Mouse (Mus musculus): ENCODE measurements around the gene Pea15a. TPM values are rescaled to one million over a fixed set of nuclear protein-coding genes. Genes with fewer than 3 reads are reported as not detected.

The Pea15a gene
- total and polyA plus RNA-seq, 3 experiments, result 15.6 to 50.6 (median 23.7) TPM

DNA sequence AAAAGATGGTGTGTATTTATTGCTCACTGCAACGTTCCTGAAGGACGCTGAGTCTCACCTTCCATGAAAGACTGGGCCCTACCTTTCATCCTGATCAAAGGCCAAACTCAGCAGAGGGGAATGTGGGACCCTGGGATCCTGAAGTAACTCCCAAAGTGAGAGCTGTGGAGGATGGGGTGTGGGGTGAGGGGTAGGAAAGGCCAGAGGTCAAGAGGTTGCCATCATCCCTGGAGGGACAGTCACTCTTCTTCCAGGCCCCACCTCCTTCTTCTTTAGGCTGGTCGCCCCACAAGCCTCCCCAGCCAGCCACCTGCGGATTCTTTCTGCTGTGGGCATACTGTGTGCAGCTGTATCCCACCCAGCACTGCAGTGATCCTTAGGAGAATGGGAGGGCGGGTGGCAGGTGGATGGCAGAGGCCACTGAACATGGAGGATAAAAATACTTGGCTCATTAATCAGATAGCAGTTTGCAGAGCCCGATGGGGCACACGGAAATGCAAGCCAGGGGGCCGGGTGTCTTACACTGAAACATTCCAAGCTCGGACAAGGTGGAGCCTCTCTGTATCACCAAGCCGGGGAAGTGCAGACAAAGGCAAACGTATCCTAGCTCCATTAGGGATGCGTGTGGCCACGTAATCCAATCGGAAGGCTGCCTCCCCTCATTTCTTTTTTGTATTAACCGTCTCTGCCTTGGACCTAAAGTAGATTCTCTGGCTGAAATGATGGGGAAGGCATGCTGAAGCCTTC, 11.7 kb upstream of the Pea15a start:
- no peaks in the 10 kb centered on the region for H3K27me3 ChIP-seq (replicated peaks)

DNA sequence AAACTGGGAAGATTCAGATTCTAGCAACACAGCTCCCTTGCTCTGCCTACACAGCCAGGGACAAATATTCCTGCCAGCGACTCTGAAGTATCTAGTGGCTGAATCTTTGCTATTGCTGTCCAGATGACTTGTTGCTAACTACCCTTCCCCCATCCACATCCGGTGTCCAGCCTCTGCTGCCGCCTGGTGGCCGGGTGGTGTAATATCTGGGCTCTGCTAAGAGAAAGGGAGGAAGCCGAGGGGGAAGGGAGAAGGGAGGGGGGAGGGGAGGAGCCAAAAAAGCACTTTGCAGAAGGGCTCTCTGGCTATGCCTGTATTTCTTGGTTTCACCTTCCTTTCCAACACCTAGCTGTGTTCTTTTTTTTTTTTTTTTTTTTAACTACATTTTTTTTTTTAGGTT, 10.5 kb upstream of the Pea15a start:
- H3K9me3 ChIP-seq (replicated peaks; ENCODE audit: low read length), result no peaks in the 10 kb centered on the region
- H3K4me1 ChIP-seq (ENCODE audit: control insufficient read depth in 1 of 2, insufficient read depth in 2 of 2), result peaks cover 4 to 23% of the 10 kb centered on the region in 2 experiments; a peak in 3 of 4 replicates
- no peaks in the 10 kb centered on the region for H3K36me3 ChIP-seq (replicated peaks in 1 of 2; ENCODE audit: control insufficient read depth in 1 of 2, insufficient read depth in 1 of 2, low read length in 1 of 2)
- no peaks in the 10 kb centered on the region for H3K27me3 ChIP-seq (replicated peaks)
- in situ Hi-C loops (cut with MboI; ENCODE audit: low pct_ligation_motif_present, low pct_unique_long_range_greater_than_20kb, low sequenced_read_pairs), result no loop called here
- peak overlapping the region; percentile 67 for H3K9ac ChIP-seq (ENCODE audit: insufficient read depth, low read depth)
- H3K79me2 ChIP-seq (replicated peaks; ENCODE audit: control insufficient read depth, extremely low read depth, insufficient read depth, poor library complexity, severe bottlenecking), result no peaks in the 10 kb centered on the region
- H3K27ac ChIP-seq (ENCODE audit: insufficient read depth, low read depth), result no peak overlapping the region
- dilution Hi-C loops (cut with MboI; ENCODE audit: extremely low pct_ligation_motif_present, extremely low pct_unique_long_range_greater_than_20kb, low sequenced_read_pairs), result no loop called here
- DNase-seq (ENCODE audit: extremely low read depth), result peak; percentile 96
- peak overlapping the region in 2 of 3 experiments; percentile 23 to 30 for H3K4me3 ChIP-seq (replicated peaks in 1 of 3; ENCODE audit: low read depth in 2 of 3, low read length in 2 of 3, poor library complexity in 1 of 3)
- H3K4me2 ChIP-seq (ENCODE audit: insufficient read depth, low read depth, poor library complexity, severe bottlenecking), result peak overlapping the region; percentile 73
- TF ChIP-seq MAFK (IDR thresholded peaks at IDR 0.05; ENCODE audit: insufficient replicate concordance, low read length), result no peak
- TF ChIP-seq ELF1 (IDR thresholded peaks at IDR 0.05; ENCODE audit: low read depth, low read length), result peak; percentile 71; the same call in 1 of the 2 replicates
- peak; percentile 79 for TF ChIP-seq RAD21 (IDR thresholded peaks at IDR 0.05; ENCODE audit: low read depth, low read length)
- TF ChIP-seq USF1 (IDR thresholded peaks at IDR 0.05; ENCODE audit: low read depth, low read length), result no peak
- no peak; the same call in 1 of the 2 replicates for TF ChIP-seq EP300 (IDR thresholded peaks at IDR 0.05; ENCODE audit: low read length)
- TF ChIP-seq USF2 (conservative IDR thresholded peaks at IDR 0.05; ENCODE audit: low read depth, low read length), result no peak
- peak; percentile 99 for TF ChIP-seq CHD2 (IDR thresholded peaks at IDR 0.05; ENCODE audit: low read length)
- no peak for TF ChIP-seq NRF1 (IDR thresholded peaks at IDR 0.05; ENCODE audit: low read depth, low read length)
- peak; percentile 70; the same call in 1 of the 2 replicates for TF ChIP-seq IRF4 (IDR thresholded peaks at IDR 0.05; ENCODE audit: low read depth, low read length)
- peak; percentile 58 for TF ChIP-seq POLR2A (IDR thresholded peaks at IDR 0.05; ENCODE audit: low read depth, low read length)
- no peak for TF ChIP-seq UBTF (IDR thresholded peaks at IDR 0.05; ENCODE audit: low read depth, low read length)
- TF ChIP-seq ZMIZ1 (IDR thresholded peaks at IDR 0.05; ENCODE audit: low read depth, low read length), result no peak; the same call in 1 of the 2 replicates
- 0 out of 2 replicates have a peak, but pooled peaks have one; percentile 28 for TF ChIP-seq NELFE (IDR thresholded peaks at IDR 0.05; ENCODE audit: low read depth, low read length)
- TF ChIP-seq MYC (IDR thresholded peaks at IDR 0.05; ENCODE audit: low read depth, low read length), result no peak; the same call in 1 of the 2 replicates
- peak; percentile 27; the same call in 1 of the 2 replicates for TF ChIP-seq ZC3H11A (IDR thresholded peaks at IDR 0.05; ENCODE audit: low read depth, low read length)
- TF ChIP-seq HCFC1 (IDR thresholded peaks at IDR 0.05; ENCODE audit: low read depth, low read length), result peak; percentile 74
- peak; percentile 69; the same call in 1 of the 2 replicates for TF ChIP-seq SIN3A (IDR thresholded peaks at IDR 0.05; ENCODE audit: low read length)
- TF ChIP-seq ZKSCAN1 (IDR thresholded peaks at IDR 0.05; ENCODE audit: borderline replicate concordance, low read depth, low read length), result no peak
- TF ChIP-seq ZNF384 (IDR thresholded peaks at IDR 0.05; ENCODE audit: low read depth, low read length), result peak; percentile 87
- no peak for TF ChIP-seq GABPA (IDR thresholded peaks at IDR 0.05; ENCODE audit: insufficient replicate concordance, low read depth, low read length)
- TF ChIP-seq RCOR1 (conservative IDR thresholded peaks at IDR 0.05; ENCODE audit: low read depth, low read length), result no peak
- TF ChIP-seq MXI1 (IDR thresholded peaks at IDR 0.05; ENCODE audit: low read depth, low read length), result 0 out of 2 replicates have a peak, but pooled peaks have one; percentile 10
- peak; percentile 91 for TF ChIP-seq SMC3 (IDR thresholded peaks at IDR 0.05; ENCODE audit: low read depth, low read length)
- peak; percentile 99 for TF ChIP-seq MAZ (IDR thresholded peaks at IDR 0.05; ENCODE audit: low read depth, low read length)
- no peak for TF ChIP-seq JUN (IDR thresholded peaks at IDR 0.05; ENCODE audit: insufficient read depth, low read depth, low read length)
- no peak for TF ChIP-seq PAX5 (IDR thresholded peaks at IDR 0.05; ENCODE audit: low read length)

More for the DNA sequence above, 11.7 kb upstream of the Pea15a start:
- no peak overlapping the region for H3K27ac ChIP-seq (ENCODE audit: insufficient read depth, low read depth)
- no peak overlapping the region for H3K4me3 ChIP-seq (replicated peaks in 1 of 3; ENCODE audit: low read depth in 2 of 3, low read length in 2 of 3, poor library complexity in 1 of 3)
- H3K4me1 ChIP-seq (ENCODE audit: control insufficient read depth in 1 of 2, insufficient read depth in 2 of 2), result peaks cover 4 to 23% of the 10 kb centered on the region in 2 experiments; a peak in 3 of 4 replicates
- no peak for TF ChIP-seq GABPA (IDR thresholded peaks at IDR 0.05; ENCODE audit: insufficient replicate concordance, low read depth, low read length)
- TF ChIP-seq ZC3H11A (IDR thresholded peaks at IDR 0.05; ENCODE audit: low read depth, low read length), result no peak
- TF ChIP-seq HCFC1 (IDR thresholded peaks at IDR 0.05; ENCODE audit: low read depth, low read length), result no peak
- no peak for TF ChIP-seq MYC (IDR thresholded peaks at IDR 0.05; ENCODE audit: low read depth, low read length)
- no peak for TF ChIP-seq TBP (conservative IDR thresholded peaks at IDR 0.05; ENCODE audit: low read depth, low read length)
- no peak for TF ChIP-seq CHD2 (IDR thresholded peaks at IDR 0.05; ENCODE audit: low read length)
- no peak for TF ChIP-seq ZKSCAN1 (IDR thresholded peaks at IDR 0.05; ENCODE audit: borderline replicate concordance, low read depth, low read length)
- TF ChIP-seq ETS1 (conservative IDR thresholded peaks at IDR 0.05; ENCODE audit: low read depth, low read length), result no peak
- TF ChIP-seq RAD21 (IDR thresholded peaks at IDR 0.05; ENCODE audit: low read depth, low read length), result no peak
- no peak for TF ChIP-seq NRF1 (IDR thresholded peaks at IDR 0.05; ENCODE audit: low read depth, low read length)
- TF ChIP-seq TCF12 (IDR thresholded peaks at IDR 0.05; ENCODE audit: low read depth, low read length), result no peak
- TF ChIP-seq USF1 (IDR thresholded peaks at IDR 0.05; ENCODE audit: low read depth, low read length), result no peak
- TF ChIP-seq IRF4 (IDR thresholded peaks at IDR 0.05; ENCODE audit: low read depth, low read length), result no peak
- no peak for TF ChIP-seq USF2 (conservative IDR thresholded peaks at IDR 0.05; ENCODE audit: low read depth, low read length)
- no peak for TF ChIP-seq UBTF (IDR thresholded peaks at IDR 0.05; ENCODE audit: low read depth, low read length)
- TF ChIP-seq EP300 (IDR thresholded peaks at IDR 0.05; ENCODE audit: low read length), result no peak
- no peak for DNase-seq (ENCODE audit: extremely low read depth)
- in situ Hi-C loops (cut with MboI; ENCODE audit: low pct_ligation_motif_present, low pct_unique_long_range_greater_than_20kb, low sequenced_read_pairs) (no loop called here), dilution Hi-C loops (cut with MboI; ENCODE audit: extremely low pct_ligation_motif_present, extremely low pct_unique_long_range_greater_than_20kb, low sequenced_read_pairs) (no loop called here)
- no peak overlapping the region for H3K4me2 ChIP-seq (ENCODE audit: insufficient read depth, low read depth, poor library complexity, severe bottlenecking)
- H3K36me3 ChIP-seq (replicated peaks in 1 of 2; ENCODE audit: control insufficient read depth in 1 of 2, insufficient read depth in 1 of 2, low read length in 1 of 2), result no peaks in the 10 kb centered on the region
- H3K79me2 ChIP-seq (replicated peaks; ENCODE audit: control insufficient read depth, extremely low read depth, insufficient read depth, poor library complexity, severe bottlenecking), result no peaks in the 10 kb centered on the region
- H3K9ac ChIP-seq (ENCODE audit: insufficient read depth, low read depth), result no peak overlapping the region
- H3K9me3 ChIP-seq (replicated peaks; ENCODE audit: low read length), result no peaks in the 10 kb centered on the region
